Mouse (Mus musculus): ENCODE measurements around the gene Tex45. TPM values are rescaled to one million over a fixed set of nuclear protein-coding genes. Genes with fewer than 3 reads are reported as not detected.

Gene Tex45
- total RNA-seq, 1 experiment from 2014 or later: not detected

GRCm38 (mm10) chr8:3485192-3485591 lies 14.5 kb downstream of the Tex45 start:
- no peak for DNase-seq

- peak; percentile 89 for DNase-seq
Measured at GRCm38 (mm10) chr8:3492901-3493844, 22.5 kb downstream of the Tex45 start, which contains the start of gene Zfp358. Gene Zfp358 (plus strand): TSS chr8:3493138.

GRCm38 (mm10) chr8:3493845-3494208 lies 23.2 kb downstream of the Tex45 start:
- no peak for DNase-seq

- no peak for DNase-seq
Measured at GRCm38 (mm10) chr8:3495578-3496427, 25.1 kb downstream of the Tex45 start.

- no peak for DNase-seq
Measured at GRCm38 (mm10) chr8:3496428-3496748, 25.7 kb downstream of the Tex45 start.

- DNase-seq: no peak
Measured at GRCm38 (mm10) chr8:3498583-3498982, 27.9 kb downstream of the Tex45 start.

GRCm38 (mm10) chr8:3499751-3500150 lies 29.1 kb downstream of the Tex45 start:
- no peak for DNase-seq

GRCm38 (mm10) chr8:3500235-3501090 lies 29.8 kb downstream of the Tex45 start, which contains the start of gene Mcoln1:
Gene Mcoln1 (plus strand): TSS chr8:3500457.
- peak; percentile 99 for DNase-seq

GRCm38 (mm10) chr8:3502217-3502616 lies 31.6 kb downstream of the Tex45 start:
- no peak for DNase-seq

- no peak for DNase-seq
Measured at GRCm38 (mm10) chr8:3507979-3508754, 37.5 kb downstream of the Tex45 start.

GRCm38 (mm10) chr8:3514681-3515247 lies 44.1 kb downstream of the Tex45 start:
- no peak for DNase-seq

- peak; percentile 94 for DNase-seq
Measured at GRCm38 (mm10) chr8:3515260-3515671, 44.6 kb downstream of the Tex45 start, which contains the start of gene Pnpla6. Gene Pnpla6 (plus strand): TSS chr8:3515384.

GRCm38 (mm10) chr8:3515771-3516417 lies 45.2 kb downstream of the Tex45 start:
- DNase-seq: peak; percentile 75

- DNase-seq: peak; percentile 96
Measured at GRCm38 (mm10) chr8:3516450-3517116, 45.9 kb downstream of the Tex45 start.

GRCm38 (mm10) chr8:3517117-3517495 lies 46.4 kb downstream of the Tex45 start:
- peak; percentile 39 for DNase-seq

- no peak for DNase-seq
Measured at GRCm38 (mm10) chr8:3522007-3522697, 51.5 kb downstream of the Tex45 start.

- DNase-seq: no peak
Measured at GRCm38 (mm10) chr8:3530816-3531215, 60.2 kb downstream of the Tex45 start.

- DNase-seq: no peak
Measured at GRCm38 (mm10) chr8:3531936-3532335, 61.3 kb downstream of the Tex45 start.

Data from adrenal gland, postnatal 14 days (tissue).